Mouse (Mus musculus) mature B cell (primary cell): ENCODE measurements around the gene Lamb3.

Source experiments
- in situ Hi-C: fragments of 300-500 bp; cut with MboI; formaldehyde crosslinking; loops from 2 replicates; pipeline ENCODE4 v1.14.3; 2019

Gene Lamb3

GRCm38 (mm10) chr1:193342198-193342946 lies 134.9 kb downstream of the Lamb3 start:
- in situ Hi-C loops = no loop called here

GRCm38 (mm10) chr1:193343853-193344252 lies 136.4 kb downstream of the Lamb3 start:
- in situ Hi-C loops = no loop called here

- in situ Hi-C loops = no loop called here
These were observed 137.5 kb downstream of the Lamb3 start for GRCm38 (mm10) chr1:193344976-193345375.

- in situ Hi-C loops = no loop called here
These were observed 139.4 kb downstream of the Lamb3 start for GRCm38 (mm10) chr1:193346908-193347307.

- in situ Hi-C loops = no loop called here
These were observed 140.9 kb downstream of the Lamb3 start for GRCm38 (mm10) chr1:193348261-193348962.

GRCm38 (mm10) chr1:193349702-193350545 lies 142.4 kb downstream of the Lamb3 start:
- in situ Hi-C loops = no loop called here

- in situ Hi-C loops = no loop called here
These were observed 143.0 kb downstream of the Lamb3 start for GRCm38 (mm10) chr1:193350546-193350801.

- in situ Hi-C loops = no loop called here
These were observed 144.1 kb downstream of the Lamb3 start for GRCm38 (mm10) chr1:193351583-193351982.

GRCm38 (mm10) chr1:193359199-193359598 lies 151.7 kb downstream of the Lamb3 start:
- in situ Hi-C loops = no loop called here

- in situ Hi-C loops = no loop called here
These were observed 153.7 kb downstream of the Lamb3 start for GRCm38 (mm10) chr1:193361181-193361580.

GRCm38 (mm10) chr1:193362078-193362477 lies 154.6 kb downstream of the Lamb3 start:
- in situ Hi-C loops = no loop called here

- in situ Hi-C loops = no loop called here
These were observed 156.3 kb downstream of the Lamb3 start for GRCm38 (mm10) chr1:193363801-193364231.

GRCm38 (mm10) chr1:193368055-193368454 lies 160.6 kb downstream of the Lamb3 start:
- in situ Hi-C loops = no loop called here

GRCm38 (mm10) chr1:193369091-193369490 lies 161.6 kb downstream of the Lamb3 start:
- in situ Hi-C loops = no loop called here

GRCm38 (mm10) chr1:193370096-193370495 lies 162.6 kb downstream of the Lamb3 start, which contains the start of gene Camk1g:
TSS of gene Camk1g (minus strand) at chr1:193370298.
- in situ Hi-C loops = loop anchor here (10.0 kb wide), 1 partner anchor 155 kb away; no protein-coding TSS in a partner anchor

- in situ Hi-C loops = loop anchor here (10.0 kb wide), 1 partner anchor 159 kb away; no protein-coding TSS in a partner anchor
These were observed 166.5 kb downstream of the Lamb3 start for GRCm38 (mm10) chr1:193373906-193374413.

GRCm38 (mm10) chr1:193376478-193377134 lies 169.1 kb downstream of the Lamb3 start:
- in situ Hi-C loops = loop anchor here (10.0 kb wide), 1 partner anchor 162 kb away; no protein-coding TSS in a partner anchor

GRCm38 (mm10) chr1:193379634-193380033 lies 172.1 kb downstream of the Lamb3 start:
- in situ Hi-C loops = loop anchor here (10.0 kb wide), 1 partner anchor 165 kb away; no protein-coding TSS in a partner anchor

- in situ Hi-C loops = no loop called here
These were observed 173.4 kb downstream of the Lamb3 start for GRCm38 (mm10) chr1:193380877-193381276.

- in situ Hi-C loops = no loop called here
These were observed 174.3 kb downstream of the Lamb3 start for GRCm38 (mm10) chr1:193381597-193382404.

GRCm38 (mm10) chr1:193382435-193382834 lies 174.9 kb downstream of the Lamb3 start:
- in situ Hi-C loops = no loop called here
